Mouse (Mus musculus) pancreas, adult 10 weeks (tissue): Measurements from ENCODE around the gene Arrdc1. TPM values are rescaled to one million over a fixed set of nuclear protein-coding genes. Genes with fewer than 3 reads are reported as not detected.

Experiments used
- polyA plus RNA-seq: library from polyadenylated mRNA; stranded (reverse); fragments of 350-450 nt; fragmentation: Illumina TruSeq; extraction: RNeasy Lipid Tissue Mini Kit (QIAGEN cat#74804); gene quantifications from one replicate; pipeline ENCODE4 v1.2.3, GENCODE M21; 2015; ENCODE audit warnings: low read depth, low replicate concordance; ENCODE audit not compliant: insufficient read depth

The Arrdc1 gene
- polyA plus RNA-seq, result 12.7 TPM

DNA sequence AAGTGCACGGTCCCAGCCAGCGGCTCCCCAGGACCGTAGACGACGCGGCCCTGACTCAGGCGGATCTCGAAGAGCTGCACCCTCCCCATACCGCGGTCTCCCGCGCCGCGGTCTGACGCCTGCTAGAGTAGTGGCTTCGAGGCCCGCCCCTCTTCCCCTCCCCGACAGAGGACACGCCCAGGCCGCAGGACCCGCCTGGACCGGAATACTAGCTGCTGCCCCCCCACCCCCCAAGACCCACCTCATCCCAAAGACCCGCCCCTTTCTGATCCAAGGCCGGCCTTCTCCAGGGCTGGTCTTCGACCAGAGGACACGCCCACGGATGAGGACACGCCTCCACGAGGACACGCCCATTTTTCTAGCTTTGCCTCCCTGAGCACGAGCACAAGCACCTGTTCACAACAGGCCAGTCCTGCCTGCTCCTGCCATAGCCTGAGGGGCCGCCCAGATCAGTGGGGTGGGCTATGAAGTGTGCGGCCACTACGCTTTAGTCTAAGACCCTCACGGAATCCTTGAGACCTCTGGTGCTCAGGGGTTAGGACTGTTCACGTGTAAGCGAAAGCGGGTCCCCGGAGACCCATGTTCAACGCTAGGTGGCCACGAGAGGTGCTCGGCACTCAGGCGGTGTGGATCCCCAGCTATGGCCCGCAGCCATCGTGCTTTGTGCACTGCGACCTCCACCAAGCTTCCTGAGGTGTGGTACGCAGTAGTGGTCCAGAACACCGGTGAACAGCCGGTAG lies at the start of gene Arrdc1:
TSS of gene Arrdc1 (minus strand) at position 196 of the 740 bp plus-strand sequence.

DNA sequence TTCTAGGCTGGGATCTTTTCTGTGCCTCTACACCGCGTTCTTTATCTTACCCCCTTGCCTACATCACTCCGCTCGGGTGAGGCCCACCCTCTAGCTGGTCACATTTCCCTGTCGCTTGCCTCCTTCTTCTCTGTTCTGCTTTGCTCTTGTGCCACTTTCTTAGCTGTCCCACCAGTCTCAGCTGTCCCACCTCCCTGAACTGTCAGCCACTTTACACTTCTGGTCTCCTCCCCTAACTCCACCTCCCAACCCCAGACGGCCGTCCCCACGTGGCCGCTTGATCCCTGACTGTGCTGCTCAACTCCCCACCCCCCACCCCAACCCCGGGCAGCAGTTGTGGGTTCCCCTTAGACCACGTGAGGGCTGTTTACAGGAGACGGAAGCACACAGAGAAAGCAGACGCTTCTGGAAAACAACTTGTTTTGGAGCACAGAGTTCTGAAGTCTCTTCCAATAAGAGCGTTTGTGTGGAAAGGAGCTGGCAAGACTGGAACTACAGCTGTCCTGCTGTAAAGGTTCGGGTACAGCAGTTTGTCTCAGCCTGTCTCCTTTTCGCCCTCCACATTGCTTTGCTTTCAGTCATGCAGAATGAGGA lies 40.7 kb upstream of the Arrdc1 start, which contains the start of gene Pnpla7:
TSS of gene Pnpla7 (plus strand) at position 330 of the 594 bp plus-strand sequence.

DNA sequence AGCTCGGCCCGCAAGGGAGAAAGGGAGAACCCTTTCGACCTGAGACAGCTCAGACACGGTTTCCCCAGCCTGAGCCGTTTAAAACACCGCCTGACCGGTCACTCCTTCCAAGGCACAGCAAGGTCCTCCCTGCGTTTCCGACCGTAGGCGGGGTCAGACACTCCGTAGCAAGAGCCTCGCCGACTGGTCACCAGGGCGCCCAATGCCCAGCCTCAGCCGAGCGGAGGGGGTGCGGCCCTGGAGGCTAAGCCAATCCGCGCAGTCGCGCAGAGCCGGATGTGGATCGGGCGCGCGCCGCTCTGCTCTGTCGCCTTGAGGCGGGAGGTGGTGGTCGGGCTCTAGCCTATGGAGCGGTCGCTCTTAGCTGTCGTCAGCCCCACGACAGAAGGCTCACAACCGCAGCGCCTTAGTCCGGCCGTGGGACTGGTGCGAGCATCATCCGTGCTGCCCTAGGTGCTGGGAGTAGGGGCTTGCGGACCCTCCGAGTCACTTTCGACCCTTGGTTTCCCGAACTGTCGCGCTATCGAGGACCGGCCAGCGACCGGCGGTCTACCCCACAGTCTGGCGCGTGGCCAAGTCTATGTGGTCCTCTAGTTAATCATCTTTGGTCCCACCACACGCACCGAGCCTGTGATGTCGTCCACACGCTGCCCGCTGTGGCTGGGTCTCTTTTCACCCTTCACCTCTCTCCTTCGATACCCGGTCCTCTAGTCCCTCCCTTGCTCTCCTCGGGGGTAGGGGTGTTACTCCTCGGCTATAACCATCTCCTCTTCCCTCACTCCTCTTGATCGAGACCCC lies 40.1 kb upstream of the Arrdc1 start, which contains the start of gene Mrpl41:
TSS of gene Mrpl41 (minus strand) at position 193 of the 798 bp plus-strand sequence.

DNA sequence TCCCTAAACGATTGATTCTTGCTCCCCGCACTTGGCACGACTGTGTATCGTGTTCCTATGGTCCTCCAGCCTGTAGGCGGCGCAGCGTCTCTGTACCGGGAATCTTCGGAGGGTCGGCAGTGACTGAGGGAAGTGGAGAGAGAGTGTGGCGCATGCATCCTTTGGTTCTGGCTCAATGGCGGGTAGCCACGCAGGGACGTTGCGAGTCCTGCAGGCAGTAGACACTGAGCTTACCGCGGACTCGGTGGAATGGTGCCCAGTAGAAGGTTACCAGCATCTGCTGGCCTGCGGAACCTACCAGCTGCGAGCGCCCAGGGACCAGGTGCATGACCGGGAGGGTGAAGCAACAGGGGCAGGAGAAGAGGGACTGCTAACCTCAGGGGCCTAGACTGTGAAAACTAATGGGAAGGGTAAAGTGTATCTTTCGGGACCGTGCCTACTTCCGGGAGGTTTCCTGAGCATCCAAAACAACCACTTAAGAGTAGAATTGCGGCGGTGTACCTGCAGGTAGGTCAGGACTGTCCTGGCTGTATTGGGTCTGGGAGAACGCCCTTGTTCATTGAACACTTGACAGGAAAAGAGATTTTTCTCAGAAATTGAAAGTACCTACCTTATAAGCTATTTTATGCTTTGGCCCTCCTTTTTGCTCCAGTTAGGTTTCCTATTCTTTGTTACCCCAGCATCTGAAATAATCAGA lies 27.4 kb upstream of the Arrdc1 start, which contains the start of gene Dph7:
TSS of gene Dph7 (plus strand) at position 97 of the 697 bp plus-strand sequence.

DNA sequence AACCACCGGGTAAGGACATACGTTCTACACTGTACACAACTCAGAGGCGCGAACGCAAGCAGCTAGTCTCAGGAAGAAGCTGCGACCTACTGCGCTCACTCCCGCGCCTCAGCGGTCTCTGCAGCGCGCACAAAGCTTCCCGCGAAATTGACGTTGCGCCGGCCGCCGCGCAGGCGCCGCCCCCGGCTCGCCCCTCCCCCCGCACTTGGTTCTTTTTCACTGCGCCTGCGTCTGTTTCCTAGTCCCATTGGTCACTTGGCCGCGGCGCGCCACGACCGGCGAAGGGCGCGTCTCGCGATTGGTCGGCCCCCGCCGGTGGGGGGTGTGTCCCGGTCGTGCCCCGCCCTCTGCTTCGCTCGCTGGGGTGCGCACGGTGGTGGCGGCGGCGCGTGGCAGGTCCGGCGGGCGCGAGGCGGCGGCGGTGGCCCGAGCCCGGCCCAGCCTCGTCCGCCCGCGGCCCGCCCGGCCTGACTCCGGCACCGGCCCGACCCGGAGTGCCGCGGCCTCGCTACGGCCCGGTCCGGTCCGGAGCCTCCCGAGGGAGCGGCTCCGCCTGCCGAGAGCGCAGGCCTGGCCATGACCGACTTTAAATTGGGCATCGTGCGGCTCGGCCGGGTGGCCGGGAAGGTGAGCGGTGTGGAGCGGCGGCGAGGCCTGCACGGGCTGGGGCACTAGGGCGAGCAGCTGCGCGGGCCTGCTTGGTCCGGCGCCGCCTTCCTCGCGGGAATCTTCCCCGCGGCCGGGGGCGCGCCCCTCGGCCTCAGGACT lies 14.6 kb upstream of the Arrdc1 start, which contains the start of gene Zmynd19:
TSS of gene Zmynd19 (plus strand) at position 372 of the 768 bp plus-strand sequence.

DNA sequence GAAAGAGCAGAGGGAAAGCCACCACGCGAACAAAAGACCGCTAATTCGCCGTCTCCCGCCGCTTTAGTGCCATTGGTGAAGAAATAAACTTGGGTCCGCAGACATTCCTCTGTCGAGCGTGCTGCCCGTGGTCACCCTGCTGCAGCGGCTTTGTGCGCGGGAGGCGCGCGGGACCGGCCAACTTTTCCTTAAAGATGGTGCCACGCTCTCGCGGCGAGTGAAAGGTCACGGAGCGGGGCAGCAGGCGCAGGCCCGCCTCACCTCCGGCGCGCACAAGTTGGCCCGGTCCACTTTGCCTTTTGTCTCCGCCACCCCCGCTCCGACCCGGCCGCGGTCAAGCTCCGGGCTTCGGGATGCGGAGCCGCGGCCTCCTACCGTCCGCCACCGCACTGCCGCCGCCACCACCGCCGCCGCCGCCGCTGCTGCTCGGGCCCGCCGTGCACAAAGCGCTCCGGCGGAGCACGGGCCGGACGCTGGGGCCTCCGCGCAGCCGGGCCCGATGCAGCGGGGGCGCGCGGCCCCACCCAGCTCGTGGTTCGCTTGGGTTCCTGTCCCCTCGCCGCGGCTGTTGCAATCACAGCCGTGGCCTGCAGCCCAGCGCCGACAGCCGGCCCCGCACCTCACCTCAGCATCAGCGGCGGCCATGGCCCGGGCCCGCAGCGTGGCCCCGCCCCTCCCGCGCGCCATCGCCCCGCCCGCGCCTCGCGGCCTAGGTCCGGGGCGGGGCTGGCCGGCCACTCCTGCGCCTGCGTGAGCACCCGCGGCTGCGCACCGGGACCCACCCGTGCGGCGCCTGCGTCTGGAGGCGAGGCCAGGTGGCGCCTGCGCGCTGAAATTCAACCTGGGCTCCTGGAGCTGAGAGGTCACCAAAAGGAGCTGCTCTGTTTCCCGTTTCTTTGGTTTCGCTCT lies 15.9 kb downstream of the Arrdc1 start, which contains the start of gene Ehmt1:
TSS of gene Ehmt1 (minus strand) at position 685 of the 909 bp plus-strand sequence.

Other genes with a start within 250 kb of the Arrdc1 start
- 0.70 TPM for gene Cacna1b, start 172.1 kb downstream of the Arrdc1 start, polyA plus RNA-seq
- 9.9 TPM for gene Ehmt1, start 15.6 kb downstream of the Arrdc1 start, polyA plus RNA-seq
- 1.6 TPM for gene Zmynd19, start 14.5 kb upstream of the Arrdc1 start, polyA plus RNA-seq
- gene Dph7, start 27.1 kb upstream of the Arrdc1 start, polyA plus RNA-seq, result 4.7 TPM
- 8.3 TPM for gene Mrpl41, start 39.8 kb upstream of the Arrdc1 start, polyA plus RNA-seq
- gene Pnpla7, start 40.8 kb upstream of the Arrdc1 start, polyA plus RNA-seq, result 12.8 TPM
- gene Nsmf, start 119.1 kb upstream of the Arrdc1 start, polyA plus RNA-seq, result 18.6 TPM
- not detected for gene Entpd8, start 145.1 kb upstream of the Arrdc1 start, polyA plus RNA-seq
- not detected for gene Noxa1, start 159.9 kb upstream of the Arrdc1 start, polyA plus RNA-seq
- 5.7 TPM for gene Nrarp, start 245.5 kb upstream of the Arrdc1 start, polyA plus RNA-seq